Mouse (Mus musculus): ENCODE data around the gene Ovca2. TPM values are rescaled to one million over a fixed set of nuclear protein-coding genes. Genes with fewer than 3 reads are reported as not detected.
A peak's percentile ranks its signal among the peaks of the same experiment; 100 is the strongest.

The Ovca2 gene
- total RNA-seq, 2 experiments from 2014 or later: 12.4 to 13.9 TPM

- intact Hi-C loops (cut with DNase I): loop anchor here (2.0 to 10.0 kb wide), 3 partner anchors 288 to 402 kb away; partner anchors contain the start of genes Mnt and Tlcd2
- DNase-seq (ENCODE audit: low spot score in 2 of 2): peak; percentile 95 to 97
Observed at GRCm38 (mm10) chr11:75173095-75173798, 5.4 kb downstream of the Ovca2 start.

GRCm38 (mm10) chr11:75172151-75173094, 6.2 kb downstream of the Ovca2 start:
- DNase-seq (ENCODE audit: low spot score in 2 of 2): peak; percentile 73 to 84
- intact Hi-C loops (cut with DNase I): loop anchor here (2.0 to 10.0 kb wide), 3 partner anchors 288 to 402 kb away; partner anchors contain the start of genes Mnt and Tlcd2

GRCm38 (mm10) chr11:75171186-75171865, 7.3 kb downstream of the Ovca2 start:
- intact Hi-C loops (cut with DNase I): loop anchor here (10.0 kb wide), 2 partner anchors 337 to 403 kb away; partner anchors contain the start of gene Mnt
- DNase-seq (ENCODE audit: low spot score in 2 of 2): no peak

- peak; percentile 93 to 95 for DNase-seq (ENCODE audit: low spot score in 2 of 2)
- intact Hi-C loops (cut with DNase I): loop anchor here (10.0 kb wide), 2 partner anchors 335 to 405 kb away; partner anchors contain the start of gene Mnt
Observed at GRCm38 (mm10) chr11:75170136-75170751, 8.4 kb downstream of the Ovca2 start.

- intact Hi-C loops (cut with DNase I): loop anchor here (1.0 to 10.0 kb wide), 4 partner anchors 187 to 405 kb away; partner anchors contain the start of gene Mnt
- DNase-seq (ENCODE audit: low spot score in 2 of 2): no peak
Observed at GRCm38 (mm10) chr11:75169405-75170080, 9.1 kb downstream of the Ovca2 start, which contains the start of gene Hic1. TSS of gene Hic1 (minus strand) at chr11:75169519.

GRCm38 (mm10) chr11:75168590-75169361, 9.9 kb downstream of the Ovca2 start:
- intact Hi-C loops (cut with DNase I): loop anchor here (1.0 kb wide), 2 partner anchors 186 to 221 kb away; no protein-coding TSS in a partner anchor
- peak; percentile 75 to 79 for DNase-seq (ENCODE audit: low spot score in 2 of 2)

- no peak for DNase-seq (ENCODE audit: low spot score in 2 of 2)
- intact Hi-C loops (cut with DNase I): no loop called here
Observed at GRCm38 (mm10) chr11:75167643-75168589, 10.7 kb downstream of the Ovca2 start.

GRCm38 (mm10) chr11:75166861-75167642, 11.6 kb downstream of the Ovca2 start:
- DNase-seq (ENCODE audit: low spot score in 2 of 2): no peak
- intact Hi-C loops (cut with DNase I): no loop called here

GRCm38 (mm10) chr11:75166193-75166842, 12.3 kb downstream of the Ovca2 start:
- intact Hi-C loops (cut with DNase I): no loop called here
- no peak for DNase-seq (ENCODE audit: low spot score in 2 of 2)

- intact Hi-C loops (cut with DNase I): loop anchor here (1.0 kb wide), 1 partner anchor 184 kb away; no protein-coding TSS in a partner anchor
- peak; percentile 82 to 83 for DNase-seq (ENCODE audit: low spot score in 2 of 2)
Observed at GRCm38 (mm10) chr11:75165441-75166192, 13.0 kb downstream of the Ovca2 start.

GRCm38 (mm10) chr11:75164750-75165149, 13.9 kb downstream of the Ovca2 start:
- no peak for DNase-seq (ENCODE audit: low spot score in 2 of 2)
- intact Hi-C loops (cut with DNase I): loop anchor here (1.0 to 5.0 kb wide), 2 partner anchors 112 to 183 kb away; no protein-coding TSS in a partner anchor

GRCm38 (mm10) chr11:75164051-75164450, 14.6 kb downstream of the Ovca2 start:
- no peak for DNase-seq (ENCODE audit: low spot score in 2 of 2)
- intact Hi-C loops (cut with DNase I): loop anchor here (5.0 kb wide), 1 partner anchor 112 kb away; no protein-coding TSS in a partner anchor

GRCm38 (mm10) chr11:75163379-75163778, 15.3 kb downstream of the Ovca2 start:
- no peak for DNase-seq (ENCODE audit: low spot score in 2 of 2)
- intact Hi-C loops (cut with DNase I): loop anchor here (5.0 kb wide), 1 partner anchor 111 kb away; no protein-coding TSS in a partner anchor

- no peak for DNase-seq (ENCODE audit: low spot score in 2 of 2)
- intact Hi-C loops (cut with DNase I): loop anchor here (5.0 kb wide), 1 partner anchor 110 kb away; no protein-coding TSS in a partner anchor
Observed at GRCm38 (mm10) chr11:75162591-75163080, 16.0 kb downstream of the Ovca2 start.
